Mouse (Mus musculus) hindbrain, embryonic 14.5 days (tissue): ENCODE results near the gene Dek. TPM values are rescaled to one million over a fixed set of nuclear protein-coding genes. Genes with fewer than 3 reads are reported as not detected.

Source experiments
- ATAC-seq: fragments of 200-750 bp; cut with Nextera tagmentation; 2 replicates; pipeline ENCODE4 v1.8.0; 2017; ENCODE audit warnings: moderate number of reproducible peaks, mild to moderate bottlenecking, moderate TSS enrichment, moderate library complexity; ENCODE audit not compliant: low FRiP score
- DNase-seq: peaks from one replicate; pipeline ENCODE4 v3.0.0-alpha.2; 2015; ENCODE audit warnings: low spot score
- H3K27ac ChIP-seq: fragments of 300-500 bp; sonication (generic); 2 replicates; pipeline ENCODE4 v1.5.1; 2014; ENCODE audit warnings: mild to moderate bottlenecking, moderate library complexity
- H3K27me3 ChIP-seq: fragments of 300-500 bp; sonication (generic); 2 replicates; pipeline ENCODE4 v1.6.1; 2014; ENCODE audit warnings: mild to moderate bottlenecking, low read length, mixed read lengths; ENCODE audit not compliant: control insufficient read depth, insufficient read depth
- H3K36me3 ChIP-seq: fragments of 300-500 bp; sonication (generic); replicated peaks from 2 replicates; pipeline ENCODE4 v1.6.1; 2014; ENCODE audit not compliant: control insufficient read depth, insufficient read depth
- H3K4me1 ChIP-seq: fragments of 300-500 bp; sonication (generic); replicated peaks from 2 replicates; pipeline ENCODE4 v1.6.1; 2014; ENCODE audit warnings: antibody characterized with exemption, low read length, mixed read lengths; ENCODE audit not compliant: control insufficient read depth, insufficient read depth
- H3K4me2 ChIP-seq: fragments of 300-500 bp; sonication (generic); replicated peaks from 2 replicates; pipeline ENCODE4 v1.6.1; 2014; ENCODE audit warnings: mild to moderate bottlenecking, moderate library complexity
- H3K4me3 ChIP-seq: fragments of 300-500 bp; sonication (generic); replicated peaks from 2 replicates; pipeline ENCODE4 v1.5.1; 2014; ENCODE audit warnings: mild to moderate bottlenecking, low read length
- H3K9ac ChIP-seq: fragments of 300-500 bp; sonication (generic); 2 replicates; pipeline ENCODE4 v1.6.1; 2014
- H3K9me3 ChIP-seq: fragments of 300-500 bp; sonication (generic); 2 replicates; pipeline ENCODE4 v1.6.1; 2016; ENCODE audit warnings: low read length; ENCODE audit not compliant: control insufficient read depth
- WGBS: fragments of 180-500 bp; shearing (Covaris S2); extraction: QIAGEN DNeasy Blood & Tissue Kit; methylation state at CpG from one replicate; pipeline ENCODE4 v1.1.7; 2014; 5-methylcytosine and 5-hydroxymethylcytosine counted together
- polyA plus RNA-seq: library from polyadenylated mRNA; unstranded; fragments of >200 nt; fragmentation: Nextera tagmentation; extraction: Ambion mirVana; gene quantifications from 2 replicates; pipeline ENCODE4 v1.2.1, GENCODE M21; 2014

The Dek gene
- polyA plus RNA-seq, 1 experiment from 2014 or later, result 98.4 TPM

DNA sequence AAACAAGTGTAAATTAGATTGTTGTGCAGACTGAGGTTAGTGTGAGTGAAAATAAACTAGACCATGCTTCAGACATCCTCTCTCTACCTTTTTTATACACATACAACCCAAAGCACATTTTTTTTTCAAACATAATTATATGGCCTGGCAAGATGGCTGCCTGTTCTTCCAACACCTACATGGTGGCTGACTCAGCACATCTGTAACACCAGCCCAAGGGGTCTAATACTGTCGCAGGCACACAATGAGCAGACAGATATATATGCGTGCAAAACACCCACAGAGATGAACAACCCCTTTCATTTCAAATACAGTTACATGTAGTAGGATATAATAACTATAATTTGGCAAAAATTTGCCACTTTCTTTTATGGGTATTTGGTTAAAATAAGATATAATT, 5.4 kb downstream of the Dek start:
- Histone ChIP-seq H3K4me3 (no peak overlapping the region), H3K36me3 (peaks cover 51% of the 10 kb centered on the region), H3K4me1 (peaks cover 16% of the 10 kb centered on the region), H3K27me3 (no peaks in the 10 kb centered on the region), H3K4me2 (no peak overlapping the region), H3K9ac (no peak overlapping the region), H3K27ac (no peak overlapping the region), H3K9me3 (no peaks in the 10 kb centered on the region)
- DNase-seq (no peak), ATAC-seq (no peak)
- 85% methylated on average over 2 of the region's 2 CpGs for whole genome bisulfite sequencing

DNA sequence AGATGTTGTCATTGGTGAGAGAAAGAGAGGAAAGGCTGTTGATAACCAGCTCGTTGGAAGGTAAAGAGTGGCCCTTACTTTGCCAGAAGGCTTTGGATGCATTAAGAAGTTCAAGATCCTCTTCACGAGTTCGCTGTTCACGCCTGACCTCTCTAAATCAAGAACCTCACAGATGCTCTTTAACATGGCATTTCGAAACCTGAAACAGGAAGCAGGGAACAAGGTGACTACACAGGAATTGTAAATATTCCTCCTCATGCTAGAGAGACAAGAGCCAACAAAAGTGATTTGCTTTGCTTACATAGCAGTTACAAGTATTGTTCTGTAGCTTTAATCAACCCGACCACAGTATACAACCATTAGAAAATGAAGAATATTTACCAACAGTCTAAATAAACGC, 6.7 kb downstream of the Dek start:
- Histone ChIP-seq H3K27ac (no peak overlapping the region), H3K9me3 (no peaks in the 10 kb centered on the region), H3K9ac (no peak overlapping the region), H3K4me1 (peaks cover 9% of the 10 kb centered on the region), H3K4me3 (no peak overlapping the region), H3K4me2 (no peak overlapping the region), H3K36me3 (peaks cover 63% of the 10 kb centered on the region), H3K27me3 (no peaks in the 10 kb centered on the region)
- ATAC-seq, result no peak
- 90% methylated on average over 7 of the region's 7 CpGs for WGBS
- no peak for DNase-seq

DNA sequence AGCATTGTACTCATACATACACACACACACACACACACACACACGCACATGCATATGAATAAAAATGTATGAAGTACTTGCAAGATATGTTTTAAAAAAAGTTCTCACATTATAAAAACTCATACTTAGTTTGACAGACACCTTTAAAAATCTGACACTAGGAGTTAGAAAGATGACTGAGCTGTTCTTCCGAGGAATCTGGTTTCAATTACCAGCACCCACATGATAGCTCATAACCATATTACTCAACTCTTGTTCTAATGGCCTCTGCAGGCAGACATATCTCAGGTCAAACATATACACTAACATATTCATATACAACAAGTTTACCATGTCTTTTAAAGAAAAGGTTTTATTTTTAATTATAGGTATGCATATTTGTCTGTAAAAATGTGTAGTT, 9.4 kb downstream of the Dek start:
- peaks cover 79% of the 10 kb centered on the region for H3K36me3 ChIP-seq
- no peak overlapping the region for H3K4me3 ChIP-seq
- ATAC-seq (no peak), DNase-seq (no peak)
- 86% methylated on average over 2 of the region's 2 CpGs for WGBS
- H3K4me2 ChIP-seq, result no peak overlapping the region
- no peaks in the 10 kb centered on the region for H3K4me1 ChIP-seq
- H3K27ac ChIP-seq, result no peak overlapping the region
- no peak overlapping the region for H3K9ac ChIP-seq
- H3K27me3 ChIP-seq, result no peaks in the 10 kb centered on the region
- H3K9me3 ChIP-seq, result no peaks in the 10 kb centered on the region

DNA sequence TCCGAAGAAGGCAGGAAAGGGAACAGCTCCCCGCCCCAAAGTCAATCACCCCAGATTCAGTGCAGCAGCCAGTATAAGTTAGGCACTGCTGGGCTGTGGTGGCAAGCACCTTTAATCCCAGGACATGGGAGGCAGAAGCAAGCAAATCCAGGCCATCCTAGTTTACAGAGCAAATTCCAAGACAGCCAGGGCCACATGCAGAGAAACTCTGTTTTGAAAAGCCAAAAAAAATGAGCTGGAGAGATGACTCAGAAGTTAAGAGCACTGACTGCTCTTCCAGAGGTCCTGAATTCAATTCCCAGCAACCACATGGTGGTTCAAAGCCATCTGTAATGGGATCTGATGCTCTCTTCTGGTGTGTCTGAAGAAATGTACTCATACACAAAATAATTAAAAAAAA, 12.2 kb downstream of the Dek start:
- no peak overlapping the region for H3K9ac ChIP-seq
- H3K9me3 ChIP-seq, result no peaks in the 10 kb centered on the region
- no peak for ATAC-seq
- H3K36me3 ChIP-seq, result peaks cover 74% of the 10 kb centered on the region
- H3K4me2 ChIP-seq, result no peak overlapping the region
- no peaks in the 10 kb centered on the region for H3K27me3 ChIP-seq
- no peak overlapping the region for H3K4me3 ChIP-seq
- H3K4me1 ChIP-seq, result no peaks in the 10 kb centered on the region
- no peak overlapping the region for H3K27ac ChIP-seq
- 95% methylated on average over 2 of the region's 2 CpGs for WGBS
- DNase-seq, result no peak

- no peak for DNase-seq
- Histone ChIP-seq H3K4me3 (no peak overlapping the region), H3K27me3 (no peaks in the 10 kb centered on the region), H3K9me3 (no peaks in the 10 kb centered on the region), H3K27ac (no peak overlapping the region), H3K36me3 (peaks cover 70% of the 10 kb centered on the region), H3K9ac (no peak overlapping the region), H3K4me1 (no peaks in the 10 kb centered on the region), H3K4me2 (no peak overlapping the region)
- 90% methylated on average over 2 of the region's 2 CpGs for WGBS
- ATAC-seq, result no peak
Observed at GRCm38 (mm10) chr13:47089271-47089670, 16.7 kb downstream of the Dek start.

- no peaks in the 10 kb centered on the region for H3K4me1 ChIP-seq
- ATAC-seq (no peak), DNase-seq (no peak)
- H3K27ac ChIP-seq, result no peak overlapping the region
- no peaks in the 10 kb centered on the region for H3K9me3 ChIP-seq
- H3K36me3 ChIP-seq, result peaks cover 67% of the 10 kb centered on the region
- WGBS, result 95% methylated on average over 1 of the region's 1 CpGs
- no peaks in the 10 kb centered on the region for H3K27me3 ChIP-seq
- no peak overlapping the region for H3K9ac ChIP-seq
- H3K4me2 ChIP-seq, result no peak overlapping the region
- H3K4me3 ChIP-seq, result no peak overlapping the region
Observed at GRCm38 (mm10) chr13:47088433-47088832, 17.6 kb downstream of the Dek start.

GRCm38 (mm10) chr13:47080905-47081505, 25.0 kb downstream of the Dek start:
- no peak overlapping the region for H3K4me3 ChIP-seq
- H3K4me2 ChIP-seq, result no peak overlapping the region
- H3K9me3 ChIP-seq, result no peaks in the 10 kb centered on the region
- peaks cover 86% of the 10 kb centered on the region for H3K36me3 ChIP-seq
- WGBS, result 90% methylated on average over 4 of the region's 4 CpGs
- no peak overlapping the region for H3K27ac ChIP-seq
- no peak for DNase-seq
- H3K9ac ChIP-seq, result no peak overlapping the region
- H3K4me1 ChIP-seq, result no peaks in the 10 kb centered on the region
- no peaks in the 10 kb centered on the region for H3K27me3 ChIP-seq
- no peak for ATAC-seq

DNA sequence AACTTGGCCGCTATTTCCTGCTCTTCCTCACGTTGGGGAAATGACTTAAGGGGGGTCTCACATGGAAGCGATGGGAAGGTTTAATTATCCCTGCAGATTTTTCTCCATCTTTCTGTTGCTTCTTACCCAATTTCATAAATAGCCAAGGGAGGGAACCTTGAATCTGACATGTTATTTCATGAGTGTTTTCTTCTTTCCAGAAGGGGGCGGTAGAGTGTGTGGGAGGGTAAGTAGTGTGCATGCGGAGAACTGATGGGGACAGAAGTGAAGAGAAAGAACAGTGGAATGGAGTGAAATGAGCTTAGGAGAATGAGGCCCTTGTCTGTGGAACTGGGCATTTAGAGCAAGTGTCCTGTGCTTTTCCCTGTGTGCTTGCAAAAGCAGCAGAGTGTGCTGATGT, 27.2 kb downstream of the Dek start:
- Histone ChIP-seq H3K4me3 (no peak overlapping the region), H3K36me3 (peaks cover 91% of the 10 kb centered on the region), H3K4me2 (no peak overlapping the region), H3K9me3 (no peaks in the 10 kb centered on the region), H3K9ac (no peak overlapping the region), H3K27ac (no peak overlapping the region), H3K27me3 (no peaks in the 10 kb centered on the region), H3K4me1 (no peaks in the 10 kb centered on the region)
- no peak for ATAC-seq
- DNase-seq, result no peak
- WGBS, result 81% methylated on average over 5 of the region's 5 CpGs

DNA sequence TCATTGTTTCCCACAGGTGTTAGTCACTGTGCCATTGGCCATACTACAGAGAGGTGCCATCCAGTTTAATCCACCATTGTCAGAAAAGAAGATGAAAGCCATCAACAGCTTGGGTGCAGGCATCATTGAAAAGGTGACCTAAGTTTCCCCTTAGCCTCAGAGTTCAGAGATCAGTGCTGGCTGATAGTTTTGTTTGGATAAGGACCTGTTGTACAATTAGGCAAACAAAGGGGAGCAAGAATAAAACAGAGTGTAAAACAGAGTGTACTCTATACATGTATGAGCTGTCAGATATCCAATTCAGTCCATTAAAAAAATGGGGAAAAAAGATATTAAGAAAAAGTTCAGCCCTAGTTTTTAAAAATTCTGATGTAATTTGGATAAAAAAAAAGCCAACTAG, 28.6 kb downstream of the Dek start:
- no peak overlapping the region for H3K4me2 ChIP-seq
- no peaks in the 10 kb centered on the region for H3K27me3 ChIP-seq
- ATAC-seq (no peak), DNase-seq (no peak)
- H3K4me1 ChIP-seq, result no peaks in the 10 kb centered on the region
- no peak overlapping the region for H3K27ac ChIP-seq
- no peak overlapping the region for H3K4me3 ChIP-seq
- peaks cover 93% of the 10 kb centered on the region for H3K36me3 ChIP-seq
- H3K9ac ChIP-seq, result no peak overlapping the region
- no peaks in the 10 kb centered on the region for H3K9me3 ChIP-seq

- no peak overlapping the region for H3K9ac ChIP-seq
- 89% methylated on average over 5 of the region's 5 CpGs for WGBS
- DNase-seq (no peak), ATAC-seq (no peak)
- H3K27me3 ChIP-seq, result no peaks in the 10 kb centered on the region
- H3K4me2 ChIP-seq, result no peak overlapping the region
- H3K4me3 ChIP-seq, result no peak overlapping the region
- peaks cover 89% of the 10 kb centered on the region for H3K36me3 ChIP-seq
- H3K9me3 ChIP-seq, result no peaks in the 10 kb centered on the region
- H3K4me1 ChIP-seq, result no peaks in the 10 kb centered on the region
- H3K27ac ChIP-seq, result no peak overlapping the region
Observed at GRCm38 (mm10) chr13:47076156-47076555, 29.8 kb downstream of the Dek start.
